Mouse (Mus musculus): Measurements from ENCODE around the gene Lmx1b. TPM values are rescaled to one million over a fixed set of nuclear protein-coding genes. Genes with fewer than 3 reads are reported as not detected.

The Lmx1b gene
- polyA plus RNA-seq, 1 experiment from 2014 or later: 0.03 TPM

Other genes with a start within 250 kb of the Lmx1b start
- gene Zbtb34, start 209.2 kb downstream of the Lmx1b start, polyA plus RNA-seq (2014; fragmentation: Nextera tagmentation; extraction: Ambion mirVana): 4.2 and 6.4 TPM in 2 replicates
- gene Zbtb43, start 172.0 kb downstream of the Lmx1b start, polyA plus RNA-seq (2014; fragmentation: Nextera tagmentation; extraction: Ambion mirVana): 12.8 and 16.8 TPM in 2 replicates
- 12.4 and 12.6 TPM in 2 replicates for gene Mvb12b, start 247.4 kb upstream of the Lmx1b start, polyA plus RNA-seq (2014; fragmentation: Nextera tagmentation; extraction: Ambion mirVana)